Mouse (Mus musculus): ENCODE measurements at regions not wholly inside any gene's neighbourhood (a gene's known extent, or its start where the extent isn't known, plus 50 kb on each side); places are given as distances from the start of the nearest gene placed in this dataset.
A peak's percentile ranks its signal among the peaks of the same experiment; 100 is the strongest.

- DNase-seq: no peak
These were observed 160.8 kb upstream of the Apob start for GRCm38 (mm10) chr12:7816616-7817015.

DNA sequence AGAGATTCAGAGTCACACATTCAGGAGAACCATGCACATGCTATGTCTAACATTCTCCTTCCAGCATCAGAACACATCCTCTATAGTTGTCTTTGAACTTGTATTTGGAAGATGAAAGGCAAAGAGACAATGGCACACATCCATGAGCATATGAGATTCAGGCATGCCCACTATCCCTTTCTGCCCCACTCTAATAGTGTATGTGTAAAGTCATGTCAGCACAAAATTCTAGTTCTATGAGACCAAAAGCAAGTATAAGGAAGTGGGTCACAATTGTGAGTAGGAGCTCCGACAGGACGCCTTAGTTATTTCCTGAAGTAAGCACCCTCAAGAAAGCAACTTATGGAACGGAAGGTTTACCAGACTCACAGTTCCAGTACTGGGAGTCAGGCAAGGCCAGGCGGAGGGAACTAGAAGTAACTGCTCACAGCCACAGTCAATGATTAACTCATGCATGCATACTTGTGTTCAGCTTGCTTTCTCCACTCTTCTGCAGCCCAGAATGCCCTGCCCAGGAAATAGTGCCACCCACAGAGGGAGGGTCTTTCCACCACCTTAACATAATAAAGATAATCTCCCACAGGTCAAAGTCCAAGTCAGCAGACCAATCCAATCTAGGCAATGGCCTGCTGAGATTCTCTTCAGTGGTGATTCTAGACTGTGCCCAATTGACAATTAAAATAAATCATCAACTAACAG, 157.3 kb upstream of the Apob start:
- DNase-seq: no peak

GRCm38 (mm10) chr12:7820718-7821117, 156.7 kb upstream of the Apob start:
- DNase-seq: no peak

GRCm38 (mm10) chr12:7835731-7836130, 141.7 kb upstream of the Apob start:
- no peak for DNase-seq

DNA sequence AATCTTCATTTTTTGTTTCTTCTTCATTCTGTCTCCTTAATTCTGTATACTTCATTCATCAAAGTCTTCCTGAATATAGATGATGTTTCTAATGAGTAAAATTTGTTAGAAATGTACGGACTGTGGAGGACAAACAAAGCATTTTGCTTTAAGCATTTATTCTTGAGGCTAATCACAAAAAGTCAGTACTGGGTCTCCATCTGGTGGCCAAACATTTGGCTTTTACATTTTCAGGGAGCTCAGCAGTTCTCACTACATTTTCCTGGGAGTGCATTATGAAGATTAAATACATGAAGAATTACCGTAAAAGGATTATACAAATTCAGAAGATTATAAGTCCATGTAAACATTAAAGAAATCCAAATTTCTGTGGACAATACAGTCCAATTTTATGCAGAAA, 123.6 kb upstream of the Apob start:
- no peak for DNase-seq

DNA sequence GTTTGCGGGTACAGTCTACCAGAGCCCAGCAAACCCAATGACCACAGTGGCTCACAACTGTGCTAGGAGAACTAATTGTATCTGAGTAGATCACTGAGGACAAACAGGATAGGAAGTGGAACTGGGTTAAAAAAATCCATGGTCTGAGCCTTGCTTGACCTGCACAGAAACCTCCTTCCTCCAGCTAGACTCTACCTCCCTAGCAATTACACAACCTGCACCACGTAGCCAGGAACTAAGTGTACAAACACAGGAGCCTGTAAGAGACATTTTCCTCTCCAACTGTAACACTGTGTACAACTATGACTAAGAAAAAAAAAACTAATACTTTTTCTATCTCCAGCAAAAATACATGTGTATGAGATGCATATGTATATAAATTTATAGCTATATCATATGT, 121.8 kb upstream of the Apob start:
- DNase-seq: no peak

GRCm38 (mm10) chr12:7859533-7859932, 117.9 kb upstream of the Apob start:
- no peak for DNase-seq

DNA sequence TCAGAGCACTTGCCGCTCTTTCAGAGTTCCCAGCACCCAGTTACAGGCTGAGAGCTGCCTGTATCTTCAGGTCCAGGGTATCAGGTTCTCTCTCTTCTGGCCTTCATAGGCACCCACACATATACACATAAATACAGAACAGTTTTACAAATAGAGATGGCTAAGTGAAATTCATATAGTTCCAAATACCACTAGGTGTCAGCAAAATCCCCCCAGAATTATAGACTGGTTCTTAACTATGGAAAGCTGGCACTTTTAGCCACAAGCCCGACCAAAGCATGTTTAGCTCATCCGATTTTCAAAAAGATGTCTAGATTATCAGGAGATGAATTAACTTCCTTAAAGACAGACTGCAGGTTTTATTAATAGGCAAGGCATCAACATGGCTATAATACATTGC, 107.4 kb upstream of the Apob start:
- DNase-seq: peak; percentile 12

- no peak for DNase-seq
These were observed 107.0 kb upstream of the Apob start for GRCm38 (mm10) chr12:7870473-7870872.

- no peak for DNase-seq
These were observed 102.0 kb upstream of the Apob start for GRCm38 (mm10) chr12:7875454-7875853.

GRCm38 (mm10) chr12:7876302-7877063, 101.0 kb upstream of the Apob start:
- DNase-seq: no peak

DNA sequence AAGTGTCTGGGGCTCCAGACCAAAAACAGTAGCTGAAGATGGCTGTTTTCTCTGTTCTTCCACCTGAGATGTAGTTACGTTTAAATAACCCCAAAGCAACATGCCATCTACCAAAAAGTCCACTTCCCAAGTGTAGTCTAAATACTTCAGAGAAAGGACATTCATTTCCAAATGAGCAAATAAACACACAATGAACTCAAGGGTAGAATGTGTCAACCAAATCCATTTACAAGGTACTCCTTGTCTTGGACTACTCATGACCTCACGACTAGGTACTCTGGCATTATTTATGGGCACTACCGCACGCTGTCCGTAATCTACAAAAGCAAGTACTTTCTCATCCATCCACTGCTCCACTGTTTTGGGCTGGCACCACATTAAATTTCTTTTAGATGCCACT, 98.7 kb upstream of the Apob start:
- no peak for DNase-seq

DNA sequence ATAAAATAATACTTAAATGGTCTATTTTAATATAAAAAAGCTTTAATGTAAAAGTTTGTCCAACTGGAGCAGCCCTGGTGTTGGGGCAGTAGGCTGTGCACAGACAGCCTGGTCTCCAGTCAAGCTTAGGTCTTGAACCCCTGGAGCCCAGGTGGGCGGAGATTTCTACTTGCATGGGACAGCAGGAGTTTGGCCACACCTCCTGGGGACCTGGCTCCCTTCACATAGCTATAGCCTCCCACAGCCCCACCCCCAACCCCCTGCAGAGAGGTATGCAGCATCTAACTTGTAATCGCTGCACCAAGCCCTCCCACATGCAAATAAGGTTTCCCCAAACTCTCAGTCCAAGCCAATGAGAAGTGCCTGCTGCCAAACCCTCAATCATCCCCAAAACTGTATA, 81.3 kb upstream of the Apob start:
- no peak for DNase-seq

DNA sequence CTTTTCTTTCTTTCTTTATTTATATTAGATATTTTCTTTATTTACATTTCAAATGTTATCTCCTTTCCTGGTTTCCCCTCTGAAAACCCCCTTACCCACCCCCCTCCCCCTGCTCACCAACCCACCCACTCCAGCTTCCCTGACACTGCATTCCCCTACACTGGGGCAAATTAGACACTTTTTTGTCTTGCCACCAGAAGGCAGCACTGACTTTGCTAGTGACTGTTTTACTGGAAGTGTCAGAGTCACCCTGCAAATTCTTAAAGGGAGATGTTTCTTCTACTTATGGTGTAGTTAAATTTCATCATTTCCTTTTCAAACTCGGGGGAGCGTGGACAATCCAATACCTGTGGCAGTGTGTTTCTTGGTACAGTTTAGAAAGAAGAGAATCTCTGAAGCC, 72.1 kb upstream of the Apob start:
- no peak for DNase-seq

DNA sequence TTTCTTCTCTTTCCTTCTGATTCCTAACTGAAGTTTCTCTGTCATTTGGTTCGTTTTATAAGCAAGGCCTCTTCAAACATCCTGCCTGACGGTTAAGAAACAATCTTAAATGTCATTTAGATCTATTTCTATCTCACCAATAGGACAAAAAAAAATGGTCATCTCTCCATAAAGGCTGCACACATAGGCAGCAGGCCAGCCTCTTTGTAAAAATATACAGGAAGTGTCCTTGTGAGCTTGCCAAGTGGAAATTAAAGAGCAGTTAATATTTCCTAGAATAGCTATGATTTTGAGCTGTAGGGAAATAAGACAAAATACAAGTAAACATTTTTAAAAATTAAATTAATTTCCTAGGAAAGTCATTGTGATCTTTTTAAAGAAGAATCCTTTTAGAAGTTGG, 70.6 kb upstream of the Apob start:
- DNase-seq: no peak

GRCm38 (mm10) chr12:7909746-7910360, 67.6 kb upstream of the Apob start:
- no peak for DNase-seq

GRCm38 (mm10) chr12:7910509-7910908, 66.9 kb upstream of the Apob start:
- DNase-seq: no peak

GRCm38 (mm10) chr12:7918385-7918784, 59.1 kb upstream of the Apob start:
- DNase-seq: no peak

DNA sequence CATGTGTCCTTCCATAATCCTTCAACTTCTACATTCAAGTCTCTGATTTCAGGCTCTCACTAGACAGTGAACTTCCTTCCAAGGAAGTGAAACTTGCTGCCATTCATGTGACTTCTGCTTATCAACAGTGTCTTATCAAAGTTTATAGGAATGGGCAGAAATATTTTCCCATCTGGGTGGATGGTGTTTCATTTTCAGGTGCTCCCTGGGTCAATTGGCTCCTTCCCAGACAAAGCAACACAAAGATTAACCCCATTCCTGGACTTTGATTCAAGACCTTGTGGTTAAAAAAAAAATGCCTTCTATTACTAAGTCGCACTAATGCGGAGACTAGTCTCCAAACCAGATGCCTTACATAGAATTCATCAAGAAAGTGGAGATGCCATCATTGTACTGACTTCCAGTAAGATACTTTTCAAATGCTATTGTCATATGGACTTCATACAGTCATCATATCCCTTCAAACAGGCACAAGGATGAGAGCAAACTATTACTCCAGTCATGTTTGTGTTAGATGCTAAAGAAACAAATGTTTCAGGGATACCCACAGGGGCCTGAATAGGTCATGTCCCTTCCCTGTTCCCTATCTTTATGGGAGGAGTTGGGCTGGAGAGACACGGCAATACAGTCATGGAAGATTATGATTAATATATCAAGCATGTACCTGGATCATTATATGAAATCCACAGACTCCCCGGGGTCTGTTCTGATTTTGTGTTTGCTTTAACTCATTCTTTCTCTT, 58.3 kb upstream of the Apob start:
- no peak for DNase-seq

DNA sequence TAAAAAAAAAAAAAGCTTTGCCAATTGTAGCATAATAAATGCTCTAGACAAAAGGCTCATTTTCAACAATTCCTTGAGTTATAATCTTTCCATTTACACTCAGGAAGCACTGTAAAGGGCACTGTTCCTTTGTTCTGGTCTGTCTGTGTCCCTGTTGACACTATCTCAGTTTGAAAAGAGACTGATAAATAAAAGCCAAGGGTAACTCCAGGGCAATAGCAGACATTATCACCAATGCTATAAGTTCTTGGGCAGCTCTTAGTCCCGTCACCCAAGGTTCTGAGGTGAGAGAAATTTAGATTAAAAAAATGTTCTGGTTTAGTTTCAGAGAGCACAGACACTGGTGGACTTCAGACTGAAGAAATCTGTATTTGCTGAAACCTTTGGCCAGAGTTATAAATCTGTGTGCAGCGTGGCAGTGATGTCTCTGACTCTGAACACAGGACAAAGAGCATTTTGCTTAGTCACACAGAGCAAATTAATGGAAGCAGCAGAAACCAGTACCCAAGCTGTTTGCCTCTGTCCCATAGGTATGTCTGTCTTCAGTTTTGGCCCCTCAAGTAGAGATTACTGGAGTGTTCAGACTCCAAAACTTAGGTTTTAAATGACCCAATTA, 57.6 kb upstream of the Apob start:
- no peak for DNase-seq

DNA sequence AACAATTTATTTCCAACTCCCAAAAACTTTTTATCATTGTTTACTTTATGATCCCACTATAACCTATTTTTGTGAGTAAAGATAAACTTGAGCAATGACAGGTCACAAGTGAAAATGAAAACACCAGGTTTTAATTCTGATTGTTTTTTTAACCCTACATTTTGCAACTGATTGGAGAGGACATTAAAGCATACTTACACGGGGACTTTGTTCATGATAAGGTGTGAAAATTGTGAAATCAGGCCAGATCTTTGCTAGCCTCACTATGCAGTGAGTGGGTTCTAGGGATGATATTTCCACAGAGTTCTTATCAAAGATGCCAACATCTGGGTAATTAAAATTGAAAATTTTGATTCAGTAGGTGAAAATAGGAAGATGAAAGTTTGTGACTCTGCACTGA, 56.6 kb upstream of the Apob start:
- no peak for DNase-seq

Measured in embryo, embryonic 11 days (tissue).